Mouse (Mus musculus) MN1 (cell line): ENCODE data around the gene Duxf3.
"Not testable (repeated sequence)": the region's sequence is repeated elsewhere in the genome, so short reads cannot be mapped to it uniquely, and the experiment has no call there.

Experiments used
- DNase-seq: peaks from one replicate; pipeline ENCODE4 v3.0.0-alpha.2; 2016; ENCODE audit warnings: low spot score

The Duxf3 gene

DNA sequence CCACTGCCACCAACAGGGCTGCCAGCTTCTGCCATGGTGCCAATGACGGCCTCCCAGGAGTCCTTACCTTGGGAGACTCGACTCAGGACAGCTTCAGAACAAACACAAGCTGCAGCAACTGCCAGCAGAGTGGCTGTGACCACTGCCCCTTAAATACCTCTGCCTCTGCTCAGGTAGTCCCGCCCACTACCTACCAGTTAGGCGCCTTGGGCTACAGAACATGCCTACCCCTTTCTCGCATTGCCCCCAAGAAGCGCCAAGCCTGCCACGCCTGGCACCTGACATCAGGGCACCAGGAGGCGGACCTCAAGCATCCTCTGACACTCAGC is at the start of gene Duxf3:
TSS of gene Duxf3 (minus strand) at position 35 of the 329 bp plus-strand sequence.
- not testable (repeated sequence) for DNase-seq

DNA sequence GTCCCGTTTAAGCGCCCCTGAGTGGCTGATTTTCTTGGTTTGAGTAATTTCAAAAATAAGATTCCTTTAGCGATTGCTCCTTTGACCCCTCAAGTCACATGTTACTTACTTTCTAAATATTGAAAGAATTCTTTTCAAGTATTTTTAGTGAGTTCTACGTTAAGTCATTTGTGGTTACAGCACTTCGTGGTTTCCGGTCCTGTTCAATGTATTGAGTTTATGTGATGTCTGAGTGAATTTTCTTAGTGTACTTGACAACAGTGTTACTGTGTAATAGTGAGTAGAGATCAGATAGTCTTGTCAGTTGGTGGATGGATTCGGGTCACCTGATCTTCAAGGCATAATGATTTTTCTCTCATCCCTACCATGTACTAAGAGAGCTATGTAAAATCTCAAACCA is 49.8 kb upstream of the Duxf3 start:
- DNase-seq = no peak

- peak; percentile 36 for DNase-seq
These were observed 26.0 kb upstream of the Duxf3 start for GRCm38 (mm10) chr10:58258466-58258865.

DNA sequence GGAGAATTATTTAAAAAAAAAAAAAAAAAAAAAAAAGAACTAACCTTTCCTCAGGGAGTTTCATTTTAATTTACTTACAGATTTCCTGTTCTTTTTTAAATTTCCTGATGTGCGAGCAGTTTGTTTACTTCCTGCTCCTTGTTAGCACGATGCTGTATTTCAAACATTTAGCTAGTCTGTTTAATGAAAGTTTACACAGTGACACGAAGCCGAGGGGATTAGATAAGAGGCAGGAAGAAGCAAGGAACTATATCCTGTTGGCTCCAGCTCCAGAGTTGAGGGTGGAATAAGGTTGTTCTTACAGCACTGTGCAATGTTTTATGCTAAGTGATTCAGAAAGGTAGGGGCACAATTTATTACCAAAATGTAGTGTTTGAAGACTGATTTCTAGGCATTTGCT is 23.5 kb upstream of the Duxf3 start:
- peak; percentile 36 for DNase-seq

- DNase-seq = peak; percentile 99
These were observed 22.9 kb upstream of the Duxf3 start, which contains the start of gene Gcc2 for GRCm38 (mm10) chr10:58255213-58255892. Gene Gcc2, plus strand, starts transcription at chr10:58255497.

GRCm38 (mm10) chr10:58254635-58255175 is 22.2 kb upstream of the Duxf3 start:
- peak; percentile 39 for DNase-seq

DNA sequence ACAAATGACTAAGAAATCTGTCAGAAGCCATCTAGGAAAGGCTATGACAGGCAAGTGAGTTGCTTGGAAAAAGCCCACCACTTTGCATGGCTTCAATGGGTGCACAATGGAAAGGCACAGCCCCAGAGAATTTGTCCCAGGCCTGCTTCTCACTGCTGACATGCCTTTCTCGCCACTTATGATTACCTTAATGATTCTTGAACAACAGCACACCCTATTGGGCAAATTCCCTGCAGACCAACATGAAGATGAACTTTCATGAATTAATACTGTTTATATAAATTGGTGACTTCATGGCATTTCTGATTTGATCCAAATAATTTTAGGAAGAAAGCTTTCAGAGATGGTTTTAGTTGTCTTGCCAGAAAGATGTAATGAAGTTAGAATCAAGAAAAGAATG is 17.1 kb upstream of the Duxf3 start:
- DNase-seq = no peak

DNA sequence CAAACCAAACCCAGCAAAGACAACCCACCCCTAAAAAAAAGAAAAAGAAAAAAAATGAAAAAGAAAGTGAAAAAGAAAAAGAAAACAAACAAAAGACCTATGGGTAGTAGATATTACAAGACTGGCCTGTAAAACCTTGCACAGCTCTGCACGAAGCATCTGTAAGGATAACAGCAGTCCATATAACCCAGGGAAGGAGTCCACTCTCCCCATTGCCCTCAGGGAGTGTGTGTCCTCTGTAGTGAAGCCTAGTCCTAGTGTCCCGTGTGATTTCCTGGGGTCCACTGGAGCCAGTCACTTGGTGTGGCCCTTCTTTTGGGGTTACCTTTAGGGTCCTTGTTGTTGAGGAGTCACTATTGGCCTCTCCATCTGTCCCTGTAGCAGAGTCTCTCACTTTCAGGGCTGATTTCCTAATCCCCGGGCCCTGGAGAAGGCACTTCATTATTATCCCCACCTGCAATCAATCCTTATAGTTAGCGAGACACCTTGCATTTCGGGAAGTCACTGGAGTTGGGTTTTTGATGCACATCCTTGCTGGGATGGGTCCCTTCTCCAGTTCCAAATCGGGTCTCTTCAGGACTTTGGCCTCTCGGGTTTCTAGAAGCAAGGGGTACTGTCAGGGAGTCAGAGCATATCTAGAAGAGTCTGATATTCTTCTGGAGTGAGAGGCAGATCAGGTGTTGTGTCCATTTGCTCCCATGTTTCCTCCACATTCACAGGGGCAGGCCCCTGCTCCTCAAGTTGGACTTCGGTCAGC is 6.7 kb upstream of the Duxf3 start:
- DNase-seq = peak; percentile 63

GRCm38 (mm10) chr10:58236613-58237012 is 4.1 kb upstream of the Duxf3 start, which contains the start of gene Gm4981:
Gene Gm4981, minus strand, starts transcription at chr10:58236701.
- DNase-seq = no peak

GRCm38 (mm10) chr10:58234985-58235384 is 2.5 kb upstream of the Duxf3 start:
- not testable (repeated sequence) for DNase-seq

DNA sequence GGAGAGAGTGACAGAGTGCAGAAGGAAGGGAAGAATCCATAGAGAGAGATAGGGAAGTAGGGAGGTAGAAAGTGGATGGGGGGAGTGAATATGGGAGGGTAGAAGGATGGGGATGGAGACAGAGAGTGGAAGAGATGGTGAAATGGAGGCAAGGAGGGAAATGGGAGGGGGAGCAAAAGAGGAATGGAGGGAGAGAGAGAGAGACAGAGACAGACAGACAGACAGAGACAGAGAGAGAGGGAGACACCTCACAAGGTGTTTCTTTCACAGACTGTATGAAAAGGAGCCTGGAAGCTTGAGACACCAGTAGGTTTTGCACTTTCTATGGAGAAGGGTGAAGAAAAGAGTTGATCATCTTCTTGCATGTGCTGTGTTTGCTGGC is 1.3 kb upstream of the Duxf3 start:
- not testable (repeated sequence) for DNase-seq

GRCm38 (mm10) chr10:58233054-58233739 is 722 bp upstream of the Duxf3 start:
- not testable (repeated sequence) for DNase-seq

DNA sequence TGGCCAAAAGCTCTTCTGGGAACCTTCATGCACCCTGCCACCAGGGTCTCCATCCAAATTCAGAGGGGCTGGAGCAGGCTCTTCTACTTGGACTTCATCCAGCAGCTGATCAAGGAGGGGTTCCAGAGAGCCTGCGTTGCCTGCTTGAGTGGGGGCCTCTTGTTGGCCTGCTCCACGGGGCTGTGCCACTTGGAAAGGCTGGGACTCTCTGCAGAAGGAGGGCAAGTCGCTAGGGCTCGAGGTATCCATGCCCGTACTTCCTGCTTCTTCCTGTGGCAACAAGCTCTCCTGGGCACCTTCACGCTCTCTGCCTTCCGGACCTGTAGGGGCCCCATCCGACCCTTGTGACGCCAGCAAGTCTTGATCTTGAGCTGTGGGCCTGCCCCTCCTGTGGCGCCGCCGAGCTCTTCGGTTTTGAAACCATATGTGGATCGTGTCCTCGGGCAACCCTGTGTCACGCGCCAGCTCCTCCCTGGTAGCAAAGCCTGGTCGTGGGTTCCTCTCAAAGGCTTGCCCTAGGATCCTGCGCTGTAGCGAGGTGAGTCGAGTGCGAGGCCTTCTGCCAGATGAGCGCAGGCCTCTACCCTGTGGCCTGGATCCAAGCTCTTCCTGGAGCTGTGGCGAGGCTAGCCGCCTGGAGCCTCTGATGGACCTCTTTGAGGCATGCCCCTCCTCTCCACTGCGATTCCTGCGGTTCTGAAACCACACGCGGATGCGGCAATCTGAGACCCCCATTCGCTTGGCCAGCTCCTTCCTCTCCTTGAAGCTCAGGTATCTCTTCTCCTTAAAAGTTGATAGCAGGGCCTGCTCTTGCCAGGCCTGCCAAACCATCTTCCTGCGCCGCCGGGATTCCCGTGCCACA is 465 bp downstream of the Duxf3 start:
- peak; percentile 72 for DNase-seq

GRCm38 (mm10) chr10:58231088-58231487 is 1.4 kb downstream of the Duxf3 start:
- DNase-seq = peak; percentile 53

DNA sequence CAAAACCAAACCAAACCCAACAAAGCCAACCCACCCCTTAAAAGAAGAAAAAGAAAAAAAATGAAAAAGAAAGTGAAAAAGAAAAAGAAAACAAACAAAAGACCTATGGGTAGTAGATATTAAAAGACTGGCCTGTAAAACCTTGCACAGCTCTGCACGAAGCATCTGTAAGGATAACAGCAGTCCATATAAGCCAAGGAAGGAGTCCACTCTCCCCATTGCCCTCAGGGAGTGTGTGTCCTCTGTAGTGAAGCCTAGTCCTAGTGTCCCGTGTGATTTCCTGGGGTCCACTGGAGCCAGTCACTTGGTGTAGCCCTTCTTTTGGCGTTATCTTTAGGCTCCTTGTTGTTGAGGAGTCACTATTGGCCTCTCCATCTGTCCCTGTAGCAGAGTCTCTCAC is 2.5 kb downstream of the Duxf3 start:
- not testable (repeated sequence) for DNase-seq

GRCm38 (mm10) chr10:58227798-58228197 is 4.7 kb downstream of the Duxf3 start:
- not testable (repeated sequence) for DNase-seq

GRCm38 (mm10) chr10:58226357-58226756 is 6.1 kb downstream of the Duxf3 start:
- DNase-seq = peak; percentile 67

- peak; percentile 50 for DNase-seq
These were observed 7.4 kb downstream of the Duxf3 start, which contains the start of gene AW822073 for GRCm38 (mm10) chr10:58224827-58225785. Gene AW822073, minus strand, starts transcription at chr10:58224930.

- DNase-seq = peak; percentile 63
These were observed 8.3 kb downstream of the Duxf3 start for GRCm38 (mm10) chr10:58223972-58224805.
